Mouse (Mus musculus) heart, adult 2 months (tissue): ENCODE data around the gene Folr1.

ENCODE experiments used
- CTCF ChIP-seq: fragments of 200-600 bp; IDR thresholded peaks from 2 replicates; pipeline ENCODE4 v1.8.1; 2022; ENCODE audit warnings: antibody characterized with exemption, mild to moderate bottlenecking, moderate library complexity
- EP300 ChIP-seq: fragments of 200-500 bp; IDR thresholded peaks from 2 replicates; pipeline ENCODE4 v1.6.1; 2011; ENCODE audit warnings: low read depth, low read length, control low read depth; ENCODE audit not compliant: insufficient read depth

- TF ChIP-seq CTCF, result no peak
- no peak for TF ChIP-seq EP300
These were observed 17.7 kb downstream of the Folr1 start for GRCm38 (mm10) chr7:101852846-101853245.
